Mouse (Mus musculus) heart, postnatal 0 days (tissue): ENCODE results near the gene Ifitm3. TPM values are rescaled to one million over a fixed set of nuclear protein-coding genes. Genes with fewer than 3 reads are reported as not detected.

Experiments used
- ATAC-seq: fragments of 200-750 bp; cut with Nextera tagmentation; 2 replicates; pipeline ENCODE4 v1.8.0; 2017; ENCODE audit warnings: low read depth, moderate number of reproducible peaks, moderate library complexity; ENCODE audit not compliant: insufficient read depth
- DNase-seq: peaks from one replicate; pipeline ENCODE4 v3.0.0-alpha.2; 2016; ENCODE audit warnings: low spot score
- H3K27ac ChIP-seq: fragments of 300-500 bp; sonication (generic); 2 replicates; pipeline ENCODE4 v1.5.1; 2014; ENCODE audit warnings: low read depth, mild to moderate bottlenecking
- H3K27me3 ChIP-seq: fragments of 300-500 bp; sonication (generic); 2 replicates; pipeline ENCODE4 v1.6.1; 2014; ENCODE audit warnings: low read length, mixed read lengths; ENCODE audit not compliant: control insufficient read depth, insufficient read depth
- H3K36me3 ChIP-seq: fragments of 300-500 bp; sonication (generic); replicated peaks from 2 replicates; pipeline ENCODE4 v1.6.1; 2014; ENCODE audit warnings: low read length, mixed read lengths; ENCODE audit not compliant: control insufficient read depth, insufficient read depth
- H3K4me1 ChIP-seq: fragments of 300-500 bp; sonication (generic); 2 replicates; pipeline ENCODE4 v1.6.1; 2014; ENCODE audit warnings: antibody characterized with exemption; ENCODE audit not compliant: control insufficient read depth, insufficient read depth
- H3K4me2 ChIP-seq: fragments of 300-500 bp; sonication (generic); 2 replicates; pipeline ENCODE4 v1.6.1; 2014; ENCODE audit warnings: low read depth, mild to moderate bottlenecking, low read length, moderate library complexity
- H3K4me3 ChIP-seq: fragments of 300-500 bp; sonication (generic); 2 replicates; pipeline ENCODE4 v1.5.1; 2014; ENCODE audit warnings: low read depth, low read length
- H3K9ac ChIP-seq: fragments of 300-500 bp; sonication (generic); replicated peaks from 2 replicates; pipeline ENCODE4 v1.6.1; 2014; ENCODE audit warnings: low read depth, low read length, mixed read lengths
- H3K9me3 ChIP-seq: fragments of 300-500 bp; sonication (generic); replicated peaks from 2 replicates; pipeline ENCODE4 v1.6.1; 2016; ENCODE audit warnings: low read length; ENCODE audit not compliant: control insufficient read depth
- CTCF ChIP-seq: IDR thresholded peaks from 2 replicates; pipeline ENCODE4 v1.5.1; 2016; ENCODE audit warnings: antibody characterized with exemption, control low read depth, low read depth
- EP300 ChIP-seq: IDR thresholded peaks from 2 replicates; pipeline ENCODE4 v1.6.1; 2016; ENCODE audit warnings: antibody characterized with exemption, low read depth
- WGBS: fragments of 180-500 bp; shearing (Covaris S2); extraction: QIAGEN DNeasy Blood & Tissue Kit; methylation state at CpG from one replicate; pipeline ENCODE4 v1.1.7; 2014; 5-methylcytosine and 5-hydroxymethylcytosine counted together
- polyA plus RNA-seq: library from polyadenylated mRNA; unstranded; fragments of >200 nt; fragmentation: Nextera tagmentation; extraction: Ambion mirVana; gene quantifications from 2 replicates; pipeline ENCODE4 v1.2.1, GENCODE M21; 2015
- total RNA-seq: library from RNA; depleted of rRNA; stranded (reverse); fragments of >200 nt; gene quantifications from 2 replicates; pipeline ENCODE4 v1.2.3, GENCODE M21; 2014; ENCODE audit warnings: low replicate concordance; rRNA removed

Ifitm3 gene
- total RNA-seq (148 and 324 TPM in 2 replicates), polyA plus RNA-seq (202 and 230 TPM in 2 replicates)

DNA sequence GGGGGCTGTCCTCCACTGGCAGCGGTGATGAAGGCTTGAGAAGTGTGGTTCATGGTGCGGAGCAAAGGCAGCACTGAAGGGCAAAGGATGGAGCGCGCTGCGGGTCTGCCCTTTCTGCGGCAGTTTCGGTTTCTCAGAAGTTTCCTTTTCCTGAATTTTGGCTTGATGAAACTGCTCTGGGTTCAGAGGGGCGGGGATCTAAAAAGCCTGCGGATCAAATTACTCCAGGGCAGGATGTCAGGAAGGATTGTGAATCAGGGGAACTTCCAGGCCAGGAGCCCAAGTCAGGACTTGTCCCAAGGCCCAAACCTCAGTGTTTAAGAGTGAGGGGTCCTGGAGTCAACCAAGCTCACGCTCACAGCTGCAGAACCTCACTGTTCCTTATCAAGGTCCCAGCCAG lies at the start of gene Ifitm3:
Ifitm3 (minus strand) TSS at position 178 of the 400 bp plus-strand sequence.
- H3K27me3 ChIP-seq: no peaks in the 10 kb centered on the region
- 18% methylated on average over 10 of the region's 10 CpGs for WGBS
- H3K4me2 ChIP-seq: peak within 1 kb of the TSS; percentile 61
- peak within 1 kb of the TSS; percentile 79 for H3K27ac ChIP-seq
- H3K4me1 ChIP-seq: peaks cover 14% of the 10 kb centered on the region; the same call in 1 of the 2 replicates
- ATAC-seq (peak; percentile 31), DNase-seq (peak; percentile 76)
- H3K36me3 ChIP-seq: no peaks in the 10 kb centered on the region
- peak within 1 kb of the TSS; percentile 61 for H3K4me3 ChIP-seq
- H3K9me3 ChIP-seq: no peaks in the 10 kb centered on the region
- H3K9ac ChIP-seq: peak within 1 kb of the TSS; percentile 60; the same call in 1 of the 2 replicates
- no peak for TF ChIP-seq EP300
- no peak for TF ChIP-seq CTCF

GRCm38 (mm10) chr7:141059929-141060328 lies 49.4 kb upstream of the Ifitm3 start:
- no peak overlapping the region for H3K4me3 ChIP-seq
- H3K9ac ChIP-seq: no peak overlapping the region
- TF ChIP-seq EP300 (no peak), CTCF (no peak)
- DNase-seq (no peak), ATAC-seq (no peak)
- no peaks in the 10 kb centered on the region for H3K36me3 ChIP-seq
- H3K4me2 ChIP-seq: no peak overlapping the region
- H3K4me1 ChIP-seq: 0 out of 2 replicates have a peak, but pooled peaks cover 3% of the 10 kb centered on the region
- WGBS: 78% methylated on average over 2 of the region's 2 CpGs
- H3K9me3 ChIP-seq: 0 out of 2 replicates have a peak, but pooled peaks cover 4% of the 10 kb centered on the region
- peaks cover 54% of the 10 kb centered on the region for H3K27me3 ChIP-seq
- H3K27ac ChIP-seq: no peak overlapping the region

DNA sequence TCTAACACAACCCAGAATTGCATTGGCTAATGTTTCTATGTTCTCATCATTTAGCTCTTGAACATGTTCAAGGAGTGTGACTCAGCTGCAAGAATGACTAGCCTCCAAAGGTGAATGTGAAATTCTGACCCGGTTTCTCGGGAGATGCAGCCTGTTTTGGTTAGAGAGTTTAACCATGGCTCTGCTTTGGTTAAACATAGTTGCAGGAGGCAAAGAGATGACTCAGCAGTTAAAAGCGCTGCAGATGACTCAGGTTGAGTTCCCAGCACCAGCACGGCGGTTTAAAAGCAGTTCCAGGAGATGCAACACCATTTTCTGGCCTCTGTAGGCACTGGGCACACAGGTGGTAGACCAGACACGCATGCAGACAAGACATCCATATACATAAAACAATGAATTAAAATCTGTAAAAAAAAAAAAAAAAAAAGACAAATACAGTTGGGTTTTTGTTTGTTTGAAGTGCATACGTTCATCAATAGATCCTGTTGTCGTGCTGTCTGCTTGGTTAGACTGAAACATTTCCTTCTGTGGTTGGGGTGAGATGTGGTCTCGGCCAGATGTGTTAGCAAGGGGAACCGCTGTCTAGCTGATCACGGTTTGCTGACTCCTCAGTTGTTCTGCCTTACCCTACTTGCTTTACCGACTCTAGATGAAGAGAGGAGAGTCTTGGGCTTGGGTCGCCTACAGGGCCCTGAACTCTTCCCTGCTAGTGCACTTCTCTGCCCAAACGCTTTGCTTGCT lies 48.2 kb upstream of the Ifitm3 start:
- Histone ChIP-seq H3K36me3 (no peaks in the 10 kb centered on the region), H3K9ac (no peak overlapping the region), H3K4me1 (0 out of 2 replicates have a peak, but pooled peaks cover 3% of the 10 kb centered on the region), H3K4me2 (no peak overlapping the region), H3K4me3 (no peak overlapping the region), H3K27ac (no peak overlapping the region), H3K9me3 (0 out of 2 replicates have a peak, but pooled peaks cover 4% of the 10 kb centered on the region), H3K27me3 (peaks cover 52% of the 10 kb centered on the region)
- TF ChIP-seq CTCF: no peak
- no peak for TF ChIP-seq EP300
- DNase-seq (no peak), ATAC-seq (no peak)
- 79% methylated on average over 14 of the region's 14 CpGs for WGBS

DNA sequence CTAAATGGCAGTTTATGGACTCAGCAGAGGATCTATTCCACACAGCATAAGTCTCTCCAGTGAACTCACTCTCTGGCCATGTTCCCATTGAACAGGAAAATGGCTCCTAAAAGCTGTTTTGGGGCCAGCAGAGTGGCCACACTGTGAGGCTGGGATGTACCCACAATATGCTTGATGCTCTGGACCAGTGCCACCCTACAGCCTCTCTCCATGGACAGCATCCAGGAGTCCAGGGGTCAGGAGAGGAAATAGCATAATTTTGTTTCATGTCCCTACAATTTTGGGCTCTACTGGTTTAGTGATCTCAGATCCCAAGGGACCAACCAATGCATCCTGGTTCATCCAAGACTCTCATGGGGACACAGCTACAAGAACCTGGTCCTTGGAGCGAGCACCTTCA lies 47.0 kb upstream of the Ifitm3 start:
- ATAC-seq (no peak), DNase-seq (no peak)
- Histone ChIP-seq H3K9ac (no peak overlapping the region), H3K4me3 (no peak overlapping the region), H3K4me2 (no peak overlapping the region), H3K36me3 (no peaks in the 10 kb centered on the region), H3K4me1 (0 out of 2 replicates have a peak, but pooled peaks cover 3% of the 10 kb centered on the region), H3K27me3 (peaks cover 40% of the 10 kb centered on the region), H3K27ac (no peak overlapping the region), H3K9me3 (0 out of 2 replicates have a peak, but pooled peaks cover 4% of the 10 kb centered on the region)
- 72% methylated on average over 1 of the region's 1 CpGs for WGBS
- TF ChIP-seq EP300 (no peak), CTCF (no peak)

- Histone ChIP-seq H3K4me3 (no peak overlapping the region), H3K9ac (no peak overlapping the region), H3K4me1 (0 out of 2 replicates have a peak, but pooled peaks cover 3% of the 10 kb centered on the region), H3K9me3 (0 out of 2 replicates have a peak, but pooled peaks cover 4% of the 10 kb centered on the region), H3K4me2 (no peak overlapping the region), H3K27me3 (peaks cover 35% of the 10 kb centered on the region), H3K36me3 (no peaks in the 10 kb centered on the region), H3K27ac (no peak overlapping the region)
- DNase-seq (no peak), ATAC-seq (no peak)
- 73% methylated on average over 6 of the region's 6 CpGs for WGBS
- TF ChIP-seq EP300: no peak
- no peak for TF ChIP-seq CTCF
These were observed 46.4 kb upstream of the Ifitm3 start for GRCm38 (mm10) chr7:141056976-141057375.
